Mouse (Mus musculus) layer of hippocampus, postnatal 25 days (tissue): Measurements from ENCODE around the gene Myl12a. TPM values are rescaled to one million over a fixed set of nuclear protein-coding genes. Genes with fewer than 3 reads are reported as not detected.

ENCODE experiments used
- DNase-seq, 2 experiments: peaks; one replicate each; pipeline ENCODE4 v3.0.0; 2022; ENCODE audit warnings: mixed read lengths in 2 of 2, low spot score in 1 of 2; ENCODE audit errors: extremely low spot score in 1 of 2
- total RNA-seq, 2 experiments: library from RNA; stranded (reverse); gene quantifications; 2 replicates each; pipeline ENCODE4 v1.2.3; 2021

Myl12a gene
- total RNA-seq, 2 experiments from 2014 or later = 36.2 to 42.4 TPM

DNA sequence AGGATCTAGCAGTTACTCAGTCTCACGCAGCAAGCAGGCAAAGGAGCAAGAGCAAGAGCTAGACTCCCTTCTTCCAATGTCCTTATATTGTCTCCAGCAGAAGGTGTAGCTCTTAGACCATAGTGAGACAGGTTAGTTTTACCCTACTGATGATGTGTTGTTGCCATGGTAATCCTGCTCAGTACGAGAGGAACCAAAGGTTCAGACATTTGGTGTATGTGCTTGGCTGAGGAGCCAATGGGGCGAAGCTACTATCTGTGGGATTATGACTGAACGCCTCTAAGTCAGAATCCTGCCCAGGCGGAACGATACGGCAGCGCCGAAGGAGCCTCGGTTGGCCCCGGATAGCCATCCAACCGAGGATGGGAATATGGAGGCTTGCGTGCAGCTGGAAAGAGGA lies 39.1 kb downstream of the Myl12a start:
- DNase-seq = peak; percentile 91 to 100

DNA sequence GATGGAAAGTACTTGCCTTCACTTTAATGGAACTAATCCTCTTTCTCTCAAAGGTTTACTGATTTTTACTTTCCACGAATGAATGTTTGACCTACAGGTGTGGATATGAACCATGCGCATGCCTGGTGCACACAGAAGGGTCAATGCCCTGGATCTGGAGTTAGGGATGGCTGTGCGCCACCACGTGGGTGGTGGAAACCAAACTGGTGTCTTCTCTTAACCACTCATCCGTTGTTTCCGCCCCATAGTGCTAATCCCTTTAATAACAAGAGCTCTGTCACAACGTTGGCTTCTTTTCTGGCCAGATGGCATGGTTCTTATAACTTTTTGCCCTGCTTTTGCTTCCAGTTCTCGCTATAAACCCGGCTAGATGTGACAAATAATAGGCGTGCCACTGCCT lies 51.4 kb downstream of the Myl12a start:
- DNase-seq = no peak

DNA sequence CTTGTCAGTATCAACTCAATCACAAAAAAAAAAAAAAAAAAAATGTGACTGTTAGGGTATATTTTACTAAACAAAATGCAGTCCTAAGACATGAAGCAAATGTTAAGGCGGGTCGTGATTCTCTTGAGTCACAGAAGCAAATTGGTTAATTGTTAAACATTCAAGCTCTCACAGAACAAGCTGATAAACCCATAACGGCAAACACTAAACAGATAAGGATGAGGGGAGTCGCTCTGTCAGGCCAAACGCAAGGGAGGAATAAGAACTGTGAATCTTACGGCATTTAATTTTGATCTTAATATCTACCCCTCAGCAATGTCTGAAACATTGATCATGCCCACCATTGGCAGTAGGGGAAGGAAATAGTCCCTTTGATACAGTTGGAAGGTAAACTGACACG lies 53.5 kb downstream of the Myl12a start:
- no peak for DNase-seq

DNA sequence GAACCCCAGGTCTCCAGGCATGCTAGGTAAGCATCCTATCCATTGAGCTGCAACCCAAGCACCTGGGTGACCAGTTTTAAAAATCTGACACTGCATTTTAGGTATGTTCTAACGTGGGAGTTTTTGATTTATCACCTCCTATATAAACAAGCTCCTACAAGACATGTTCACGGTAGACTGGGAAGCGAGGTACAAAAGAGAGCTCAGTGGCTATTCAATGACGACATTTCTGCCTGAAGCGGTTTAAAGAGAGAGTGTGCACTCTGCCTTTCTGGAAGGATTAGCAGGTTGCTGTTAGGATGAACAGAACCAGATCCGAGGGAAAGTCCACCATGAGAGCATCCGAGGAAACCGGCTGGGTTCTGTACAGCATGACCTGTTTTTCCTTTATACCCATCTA lies 54.0 kb downstream of the Myl12a start:
- DNase-seq = no peak

DNA sequence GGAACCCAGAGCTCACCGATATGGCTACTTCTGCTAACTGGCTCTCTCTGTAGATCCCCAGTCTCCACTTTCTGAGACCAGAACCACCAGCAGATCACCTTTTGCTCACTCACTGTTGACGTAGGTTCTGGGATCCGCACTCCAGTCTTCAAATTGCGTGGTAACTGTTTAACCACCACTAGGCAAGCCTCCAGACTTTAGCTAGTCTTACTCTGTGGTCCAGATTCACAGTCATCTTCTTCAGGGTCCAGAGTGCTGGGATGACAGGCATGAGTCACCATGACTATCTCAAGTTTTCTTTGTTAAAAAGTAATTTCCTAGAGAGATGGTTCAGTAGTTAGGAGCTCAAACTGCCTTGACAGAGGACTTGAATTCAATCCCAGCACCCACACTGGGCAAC lies 58.9 kb downstream of the Myl12a start:
- no peak for DNase-seq

Other genes with a start within 250 kb of the Myl12a start
- 1 to 10 TPM; 1.9 to 2.3 TPM for gene Tgif1, start 149.3 kb downstream of the Myl12a start, total RNA-seq
- gene Myom1, start 245 bp downstream of the Myl12a start, total RNA-seq = 1 to 10 TPM; 1.9 to 3.3 TPM
- 10 to 100 TPM; 91.1 to 96.8 TPM for gene Lpin2, start 179.7 kb upstream of the Myl12a start, total RNA-seq